Mouse (Mus musculus) bone marrow, adult 2 months (tissue): Measurements from ENCODE around the gene Pdx1. TPM values are rescaled to one million over a fixed set of nuclear protein-coding genes. Genes with fewer than 3 reads are reported as not detected.

Experiments
- H3K27ac ChIP-seq: fragments of 200-500 bp; 2 replicates; pipeline ENCODE4 v1.5.1; 2012; ENCODE audit warnings: low read depth, mild to moderate bottlenecking, control low read depth, inconsistent platforms, low read length; ENCODE audit not compliant: control insufficient read depth, poor library complexity, insufficient read depth
- H3K4me1 ChIP-seq: fragments of 200-500 bp; 2 replicates; pipeline ENCODE4 v1.6.1; 2011; ENCODE audit warnings: low read length; ENCODE audit not compliant: control insufficient read depth, insufficient read depth
- H3K4me3 ChIP-seq: fragments of 200-500 bp; replicated peaks from 2 replicates; pipeline ENCODE3; 2011; ENCODE audit warnings: mild to moderate bottlenecking, low read depth, low read length, control low read depth; ENCODE audit not compliant: control insufficient read depth
- CTCF ChIP-seq: fragments of 200-500 bp; IDR thresholded peaks from 2 replicates; pipeline ENCODE4 v1.5.1; 2011; ENCODE audit warnings: low read length, control low read depth; ENCODE audit not compliant: control insufficient read depth, insufficient read depth
- POLR2A ChIP-seq: fragments of 200-500 bp; IDR thresholded peaks from 2 replicates; pipeline ENCODE4 v1.6.1; 2011; ENCODE audit warnings: low read depth, mild to moderate bottlenecking, control low read depth, low read length, borderline replicate concordance; ENCODE audit not compliant: control insufficient read depth
- WGBS: fragments of 180-500 bp; shearing (Covaris S2); methylation state at CpG from one replicate; pipeline ENCODE4 v1.1.7; 2018; 5-methylcytosine and 5-hydroxymethylcytosine counted together
- polyA plus RNA-seq: library from polyadenylated mRNA; stranded (reverse); fragments of >200 nt; gene quantifications from 2 replicates; pipeline ENCODE4 v1.2.4, GENCODE M21; 2011; ENCODE audit warnings: low replicate concordance; ENCODE audit not compliant: missing spikeins, insufficient read depth, insufficient read length

Pdx1 gene
- polyA plus RNA-seq, 1 experiment, result not detected

- no peak overlapping the region for H3K4me3 ChIP-seq
- WGBS, result 3% methylated on average over 17 of the region's 17 CpGs
- H3K4me1 ChIP-seq, result no peaks in the 10 kb centered on the region
- peak; percentile 85 for TF ChIP-seq CTCF
- no peak for TF ChIP-seq POLR2A
- H3K27ac ChIP-seq, result no peak overlapping the region
Measured at GRCm38 (mm10) chr5:147323237-147323917, 53.6 kb downstream of the Pdx1 start.

Other genes with a start within 250 kb of the Pdx1 start
- gene Lnx2, start 193.4 kb upstream of the Pdx1 start, polyA plus RNA-seq, result 3.6 and 3.8 TPM in 2 replicates
- gene Polr1d, start 192.9 kb upstream of the Pdx1 start, polyA plus RNA-seq, result 67.3 and 100 TPM in 2 replicates
- gene Gsx1, start 81.3 kb upstream of the Pdx1 start, polyA plus RNA-seq, result not detected in 2 replicates
- not detected in 2 replicates for gene Cdx2, start 37.3 kb downstream of the Pdx1 start, polyA plus RNA-seq
- not detected in 2 replicates for gene Urad, start 52.5 kb downstream of the Pdx1 start, polyA plus RNA-seq
- gene Flt3, start 130.5 kb downstream of the Pdx1 start, polyA plus RNA-seq, result 2.6 and 3.8 TPM in 2 replicates
- gene Pan3, start 160.2 kb downstream of the Pdx1 start, polyA plus RNA-seq, result 89.2 and 180 TPM in 2 replicates